Mouse (Mus musculus) limb, embryonic 15.5 days (tissue): ENCODE data around the gene Aebp2. TPM values are rescaled to one million over a fixed set of nuclear protein-coding genes. Genes with fewer than 3 reads are reported as not detected.
A peak's percentile ranks its signal among the peaks of the same experiment; 100 is the strongest.

Experiments used
- ATAC-seq: fragments of 200-750 bp; cut with Nextera tagmentation; 2 replicates; pipeline ENCODE4 v1.8.0; 2017; ENCODE audit warnings: low read depth, moderate TSS enrichment; ENCODE audit not compliant: insufficient number of reproducible peaks, low FRiP score, low TSS enrichment
- H3K27ac ChIP-seq: fragments of 300-500 bp; sonication (generic); 2 replicates; pipeline ENCODE4 v1.5.1; 2015; ENCODE audit warnings: moderate library complexity, mild to moderate bottlenecking, inconsistent platforms
- H3K27me3 ChIP-seq: fragments of 300-500 bp; sonication (generic); 2 replicates; pipeline ENCODE4 v1.6.1; 2015; ENCODE audit warnings: inconsistent platforms
- H3K36me3 ChIP-seq: fragments of 300-500 bp; sonication (generic); 2 replicates; pipeline ENCODE4 v1.6.1; 2015; ENCODE audit warnings: inconsistent platforms
- H3K4me1 ChIP-seq: fragments of 300-500 bp; sonication (generic); 2 replicates; pipeline ENCODE4 v1.6.1; 2015; ENCODE audit warnings: inconsistent platforms
- H3K4me2 ChIP-seq: fragments of 300-500 bp; sonication (generic); 2 replicates; pipeline ENCODE4 v1.6.1; 2015; ENCODE audit warnings: mild to moderate bottlenecking, inconsistent platforms
- H3K4me3 ChIP-seq: fragments of 300-500 bp; sonication (generic); 2 replicates; pipeline ENCODE4 v1.5.1; 2015; ENCODE audit warnings: mild to moderate bottlenecking, inconsistent platforms
- H3K9ac ChIP-seq: fragments of 300-500 bp; sonication (generic); 2 replicates; pipeline ENCODE4 v1.6.1; 2015; ENCODE audit warnings: inconsistent platforms
- H3K9me3 ChIP-seq: fragments of 300-500 bp; sonication (generic); 2 replicates; pipeline ENCODE4 v1.6.1; 2016; ENCODE audit warnings: inconsistent platforms
- WGBS: fragments of 180-500 bp; shearing (Covaris S2); methylation state at CpG from one replicate; pipeline ENCODE4 v1.1.7; 2015; 5-methylcytosine and 5-hydroxymethylcytosine counted together
- polyA plus RNA-seq: library from polyadenylated mRNA; unstranded; fragments of >200 nt; fragmentation: Nextera tagmentation; extraction: Ambion mirVana; gene quantifications from 2 replicates; pipeline ENCODE4 v1.2.1, GENCODE M21; 2015

Gene Aebp2
- polyA plus RNA-seq, 1 experiment from 2014 or later: 17.1 TPM

GRCm38 (mm10) chr6:140682829-140683228, 60.4 kb downstream of the Aebp2 start:
- Histone ChIP-seq H3K27me3 (no peaks in the 10 kb centered on the region), H3K4me2 (no peak overlapping the region), H3K4me1 (peaks cover 42% of the 10 kb centered on the region), H3K9ac (no peak overlapping the region), H3K27ac (peak overlapping the region; percentile 33), H3K9me3 (no peaks in the 10 kb centered on the region), H3K4me3 (no peak overlapping the region), H3K36me3 (no peaks in the 10 kb centered on the region)
- peak; percentile 35; the same call in 1 of the 2 replicates for ATAC-seq
- 27% methylated on average over 13 of the region's 13 CpGs for WGBS

- H3K27me3 ChIP-seq: no peaks in the 10 kb centered on the region
- H3K9me3 ChIP-seq: no peaks in the 10 kb centered on the region
- no peak overlapping the region for H3K9ac ChIP-seq
- no peak overlapping the region for H3K4me2 ChIP-seq
- H3K27ac ChIP-seq: peak overlapping the region; percentile 54; the same call in 1 of the 2 replicates
- H3K36me3 ChIP-seq: no peaks in the 10 kb centered on the region
- no peak for ATAC-seq
- no peak overlapping the region for H3K4me3 ChIP-seq
- H3K4me1 ChIP-seq: peaks cover 35% of the 10 kb centered on the region
- 90% methylated on average over 11 of the region's 11 CpGs for WGBS
Measured at GRCm38 (mm10) chr6:140684403-140684802, 61.9 kb downstream of the Aebp2 start.

- Histone ChIP-seq H3K4me3 (no peak overlapping the region), H3K27ac (peak overlapping the region; percentile 79), H3K4me1 (peaks cover 33% of the 10 kb centered on the region), H3K4me2 (no peak overlapping the region), H3K9ac (no peak overlapping the region), H3K9me3 (no peaks in the 10 kb centered on the region), H3K27me3 (no peaks in the 10 kb centered on the region), H3K36me3 (no peaks in the 10 kb centered on the region)
- ATAC-seq: peak; percentile 85
- 48% methylated on average over 16 of the region's 16 CpGs for WGBS
Measured at GRCm38 (mm10) chr6:140689617-140690404, 67.3 kb downstream of the Aebp2 start.

GRCm38 (mm10) chr6:140692160-140692559, 69.7 kb downstream of the Aebp2 start:
- 71% methylated on average over 6 of the region's 6 CpGs for WGBS

GRCm38 (mm10) chr6:140696192-140696879, 73.9 kb downstream of the Aebp2 start:
- Histone ChIP-seq H3K27ac (peak overlapping the region; percentile 84), H3K9me3 (peaks cover 3% of the 10 kb centered on the region; the same call in 1 of the 2 replicates), H3K9ac (no peak overlapping the region), H3K36me3 (0 out of 2 replicates have a peak, but pooled peaks cover 3% of the 10 kb centered on the region), H3K4me3 (no peak overlapping the region), H3K27me3 (no peaks in the 10 kb centered on the region), H3K4me2 (no peak overlapping the region), H3K4me1 (peaks cover 32% of the 10 kb centered on the region)
- 28% methylated on average over 12 of the region's 12 CpGs for WGBS
- ATAC-seq: peak; percentile 84; the same call in 1 of the 2 replicates

More at GRCm38 (mm10) chr6:140692160-140692559, 69.7 kb downstream of the Aebp2 start:
- H3K4me3 ChIP-seq: no peak overlapping the region
- no peaks in the 10 kb centered on the region for H3K9me3 ChIP-seq
- no peak overlapping the region for H3K9ac ChIP-seq
- H3K4me2 ChIP-seq: no peak overlapping the region
- H3K27ac ChIP-seq: peak overlapping the region; percentile 11; the same call in 1 of the 2 replicates
- no peaks in the 10 kb centered on the region for H3K36me3 ChIP-seq
- ATAC-seq: no peak
- peaks cover 49% of the 10 kb centered on the region for H3K4me1 ChIP-seq
- H3K27me3 ChIP-seq: no peaks in the 10 kb centered on the region

- 0 out of 2 replicates have a peak overlapping the region, but pooled peaks have one; percentile 84 for H3K27ac ChIP-seq
- H3K27me3 ChIP-seq: no peaks in the 10 kb centered on the region
- H3K4me1 ChIP-seq: peaks cover 24% of the 10 kb centered on the region
- no peak overlapping the region for H3K4me3 ChIP-seq
- H3K9ac ChIP-seq: no peak overlapping the region
- WGBS: 69% methylated on average over 11 of the region's 11 CpGs
- H3K4me2 ChIP-seq: no peak overlapping the region
- H3K36me3 ChIP-seq: 0 out of 2 replicates have a peak, but pooled peaks cover 3% of the 10 kb centered on the region
- no peak for ATAC-seq
- peaks cover 3% of the 10 kb centered on the region; the same call in 1 of the 2 replicates for H3K9me3 ChIP-seq
Measured at GRCm38 (mm10) chr6:140697994-140698393, 75.5 kb downstream of the Aebp2 start.

GRCm38 (mm10) chr6:140698596-140698995, 76.1 kb downstream of the Aebp2 start:
- peaks cover 3% of the 10 kb centered on the region; the same call in 1 of the 2 replicates for H3K9me3 ChIP-seq
- H3K27me3 ChIP-seq: no peaks in the 10 kb centered on the region
- H3K36me3 ChIP-seq: 0 out of 2 replicates have a peak, but pooled peaks cover 3% of the 10 kb centered on the region
- H3K4me2 ChIP-seq: no peak overlapping the region
- peaks cover 24% of the 10 kb centered on the region for H3K4me1 ChIP-seq
- ATAC-seq: no peak
- WGBS: 61% methylated on average over 1 of the region's 1 CpGs
- no peak overlapping the region for H3K4me3 ChIP-seq
- H3K9ac ChIP-seq: no peak overlapping the region
- H3K27ac ChIP-seq: no peak overlapping the region

GRCm38 (mm10) chr6:140701259-140701658, 78.8 kb downstream of the Aebp2 start:
- 43% methylated on average over 6 of the region's 6 CpGs for WGBS
- H3K36me3 ChIP-seq: 0 out of 2 replicates have a peak, but pooled peaks cover 3% of the 10 kb centered on the region

GRCm38 (mm10) chr6:140705132-140705531, 82.7 kb downstream of the Aebp2 start:
- Histone ChIP-seq H3K4me2 (no peak overlapping the region), H3K4me1 (peaks cover 35% of the 10 kb centered on the region), H3K27me3 (no peaks in the 10 kb centered on the region), H3K9me3 (no peaks in the 10 kb centered on the region), H3K9ac (no peak overlapping the region), H3K27ac (peak overlapping the region; percentile 76), H3K4me3 (no peak overlapping the region), H3K36me3 (no peaks in the 10 kb centered on the region)
- 33% methylated on average over 10 of the region's 10 CpGs for WGBS
- ATAC-seq: peak; percentile 48; the same call in 1 of the 2 replicates

More at GRCm38 (mm10) chr6:140701259-140701658, 78.8 kb downstream of the Aebp2 start:
- no peak overlapping the region for H3K9ac ChIP-seq
- H3K4me3 ChIP-seq: no peak overlapping the region
- H3K9me3 ChIP-seq: peaks cover 3% of the 10 kb centered on the region; the same call in 1 of the 2 replicates
- ATAC-seq: no peak
- 0 out of 2 replicates have a peak overlapping the region, but pooled peaks have one; percentile 0 for H3K27ac ChIP-seq
- H3K27me3 ChIP-seq: no peaks in the 10 kb centered on the region
- H3K4me1 ChIP-seq: peaks cover 25% of the 10 kb centered on the region
- no peak overlapping the region for H3K4me2 ChIP-seq

- Histone ChIP-seq H3K4me1 (peaks cover 35% of the 10 kb centered on the region), H3K27ac (0 out of 2 replicates have a peak overlapping the region, but pooled peaks have one; percentile 39), H3K4me3 (no peak overlapping the region), H3K9me3 (no peaks in the 10 kb centered on the region), H3K36me3 (no peaks in the 10 kb centered on the region), H3K9ac (no peak overlapping the region), H3K4me2 (no peak overlapping the region), H3K27me3 (no peaks in the 10 kb centered on the region)
- no peak for ATAC-seq
- WGBS: 93% methylated on average over 5 of the region's 5 CpGs
Measured at GRCm38 (mm10) chr6:140706056-140706455, 83.6 kb downstream of the Aebp2 start.

- H3K9me3 ChIP-seq: no peaks in the 10 kb centered on the region
- H3K36me3 ChIP-seq: no peaks in the 10 kb centered on the region
- no peaks in the 10 kb centered on the region for H3K27me3 ChIP-seq
- H3K4me1 ChIP-seq: peaks cover 31% of the 10 kb centered on the region
- H3K9ac ChIP-seq: no peak overlapping the region
- ATAC-seq: no peak
- no peak overlapping the region for H3K4me3 ChIP-seq
- 34% methylated on average over 10 of the region's 10 CpGs for WGBS
- no peak overlapping the region for H3K27ac ChIP-seq
- no peak overlapping the region for H3K4me2 ChIP-seq
Measured at GRCm38 (mm10) chr6:140708059-140708458, 85.6 kb downstream of the Aebp2 start.
